Mouse (Mus musculus): ENCODE results near the gene Dnal4.

DNA sequence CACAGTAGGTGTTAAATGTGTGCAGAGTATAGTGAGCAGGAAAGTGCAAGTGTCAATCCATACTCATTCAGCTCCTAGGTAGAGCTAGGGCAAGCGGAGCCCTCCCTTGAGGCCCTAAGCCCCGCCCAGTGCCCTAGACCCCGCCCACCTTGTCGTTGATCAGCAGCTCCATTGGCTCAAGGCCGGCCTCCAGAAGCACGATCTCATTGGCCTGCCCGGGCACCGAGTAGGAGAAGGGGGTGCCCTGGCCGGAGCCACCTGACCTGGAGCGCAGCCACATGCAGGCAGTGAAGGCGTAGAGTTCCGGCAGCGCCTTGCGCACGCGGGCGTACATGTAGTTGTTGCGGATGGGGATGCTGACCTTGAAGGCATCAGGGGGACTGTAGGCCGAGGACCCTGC, 14.8 kb upstream of the Dnal4 start:
- TF ChIP-seq CTCF (IDR thresholded peaks at IDR 0.05; ENCODE audit: extremely low read depth, insufficient read depth, low read length) (no peak), POLR2A (IDR thresholded peaks at IDR 0.05; ENCODE audit: extremely low read depth, insufficient read depth, low read length) (no peak)
